Mouse (Mus musculus) neural tube, embryonic 11.5 days (tissue): ENCODE data around the gene Olfr824. TPM values are rescaled to one million over a fixed set of nuclear protein-coding genes. Genes with fewer than 3 reads are reported as not detected.
"Not testable (repeated sequence)": the region's sequence is repeated elsewhere in the genome, so short reads cannot be mapped to it uniquely, and the experiment has no call there.

Source experiments
- ATAC-seq: fragments of 200-750 bp; cut with Nextera tagmentation; 2 replicates; pipeline ENCODE4 v1.8.0; 2017; ENCODE audit warnings: moderate number of reproducible peaks, mild to moderate bottlenecking, moderate TSS enrichment, moderate library complexity; ENCODE audit not compliant: insufficient read depth, low FRiP score, low TSS enrichment
- DNase-seq: peaks from one replicate; pipeline ENCODE4 v3.0.0-alpha.2; 2015; ENCODE audit warnings: low spot score
- H3K27ac ChIP-seq: fragments of 300-500 bp; sonication (generic); 2 replicates; pipeline ENCODE4 v1.5.1; 2014; ENCODE audit warnings: low read depth, mild to moderate bottlenecking, low read length
- H3K27me3 ChIP-seq: fragments of 300-500 bp; sonication (generic); 2 replicates; pipeline ENCODE4 v1.6.1; 2014; ENCODE audit warnings: mild to moderate bottlenecking, low read length, mixed read lengths; ENCODE audit not compliant: control insufficient read depth, insufficient read depth
- H3K36me3 ChIP-seq: fragments of 300-500 bp; sonication (generic); 2 replicates; pipeline ENCODE4 v1.6.1; 2014; ENCODE audit warnings: mild to moderate bottlenecking, low read length, moderate library complexity, mixed read lengths; ENCODE audit not compliant: control insufficient read depth, insufficient read depth
- H3K4me1 ChIP-seq: fragments of 300-500 bp; sonication (generic); 2 replicates; pipeline ENCODE4 v1.6.1; 2014; ENCODE audit warnings: low read length, mixed read lengths; ENCODE audit not compliant: control insufficient read depth, insufficient read depth
- H3K4me2 ChIP-seq: fragments of 300-500 bp; sonication (generic); 2 replicates; pipeline ENCODE4 v1.6.1; 2014; ENCODE audit warnings: low read depth, mild to moderate bottlenecking, moderate library complexity
- H3K4me3 ChIP-seq: fragments of 300-500 bp; sonication (generic); 2 replicates; pipeline ENCODE4 v1.5.1; 2014; ENCODE audit warnings: low read depth, low read length
- H3K9ac ChIP-seq: fragments of 300-500 bp; sonication (generic); 2 replicates; pipeline ENCODE4 v1.6.1; 2014; ENCODE audit warnings: mild to moderate bottlenecking, low read length
- H3K9me3 ChIP-seq: fragments of 300-500 bp; sonication (generic); 2 replicates; pipeline ENCODE4 v1.6.1; 2016; ENCODE audit warnings: low read length; ENCODE audit not compliant: control insufficient read depth
- WGBS: fragments of 180-500 bp; shearing (Covaris S2); extraction: QIAGEN DNeasy Blood & Tissue Kit; methylation state at CpG from one replicate; pipeline ENCODE4 v1.1.7; 2014; 5-methylcytosine and 5-hydroxymethylcytosine counted together
- polyA plus RNA-seq: library from polyadenylated mRNA; unstranded; fragments of >200 nt; fragmentation: Nextera tagmentation; extraction: Ambion mirVana; gene quantifications from 2 replicates; pipeline ENCODE4 v1.2.1, GENCODE M21; 2014

Olfr824 gene
- not detected in 2 replicates for polyA plus RNA-seq

DNA sequence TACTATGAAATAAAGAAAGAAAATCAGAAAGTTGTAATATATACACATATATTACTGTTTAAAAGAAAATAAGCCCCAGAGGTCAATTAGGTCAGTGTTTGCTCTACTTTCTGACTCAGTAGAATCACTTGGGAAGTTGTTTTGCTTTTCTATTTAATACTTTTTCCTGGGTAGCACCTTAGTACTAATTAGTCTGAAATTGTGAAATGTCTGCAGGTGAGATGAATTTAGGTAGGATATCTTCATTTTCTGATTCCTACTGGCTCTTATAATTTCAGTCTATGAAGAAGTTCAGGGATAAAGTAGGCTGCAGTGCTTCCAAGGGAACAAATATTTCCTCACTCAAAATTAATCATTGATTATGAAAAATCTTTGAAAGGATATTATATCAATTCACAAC lies at the start of gene Olfr824:
Gene Olfr824, minus strand, starts transcription at position 101 of the 400 bp plus-strand sequence.
- H3K4me2 ChIP-seq, H3K27ac ChIP-seq, H3K9me3 ChIP-seq, H3K4me1 ChIP-seq, H3K9ac ChIP-seq, DNase-seq, H3K27me3 ChIP-seq, H3K36me3 ChIP-seq, H3K4me3 ChIP-seq, ATAC-seq: not testable (repeated sequence)

DNA sequence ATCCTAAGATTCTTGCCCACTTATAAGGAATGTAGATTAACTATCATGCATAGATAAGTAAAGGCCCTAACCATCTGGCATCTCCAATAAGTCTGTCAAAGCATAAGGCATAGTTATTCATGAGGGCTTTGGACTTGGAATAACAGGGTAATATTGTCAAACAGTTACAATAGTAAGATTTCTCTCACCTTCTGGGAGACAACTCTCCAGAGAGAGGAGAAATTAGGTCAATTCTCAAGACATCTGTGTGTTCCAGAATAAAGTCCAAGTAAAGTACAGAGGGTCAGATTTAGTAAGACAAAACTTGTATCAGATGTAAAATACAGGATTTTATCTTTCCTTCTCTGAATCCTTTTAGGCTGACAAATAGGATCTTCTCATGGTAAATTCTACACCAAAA lies 36.9 kb upstream of the Olfr824 start, which contains the start of gene Olfr825:
Gene Olfr825, minus strand, starts transcription at position 101 of the 400 bp plus-strand sequence.
- H3K9me3 ChIP-seq = no peaks in the 10 kb centered on the region
- H3K27me3 ChIP-seq = no peaks in the 10 kb centered on the region
- ATAC-seq = no peak

DNA sequence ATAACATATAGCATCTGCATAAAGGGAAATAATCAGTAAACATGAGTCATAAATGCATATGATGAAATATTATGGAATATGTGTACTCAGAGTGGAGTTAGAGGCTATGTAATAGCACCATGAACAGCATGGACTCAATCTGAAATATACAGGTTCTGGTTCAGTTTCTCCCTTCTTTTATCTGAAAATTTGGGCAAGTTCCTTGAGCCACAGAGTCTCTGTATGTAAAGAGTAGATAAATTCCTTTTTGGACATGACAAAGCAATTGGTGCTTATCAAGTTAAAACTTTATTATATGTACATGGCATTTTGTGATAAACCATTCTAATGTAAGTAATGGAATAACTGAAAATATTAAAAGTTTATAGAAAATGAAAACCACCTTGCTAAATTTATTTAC lies 35.4 kb upstream of the Olfr824 start:
- Histone ChIP-seq H3K36me3 (no peaks in the 10 kb centered on the region), H3K27me3 (no peaks in the 10 kb centered on the region), H3K4me3 (no peak overlapping the region), H3K9me3 (no peaks in the 10 kb centered on the region), H3K27ac (no peak overlapping the region), H3K4me1 (no peaks in the 10 kb centered on the region), H3K4me2 (no peak overlapping the region), H3K9ac (no peak overlapping the region)
- DNase-seq = no peak
- no peak for ATAC-seq

More for the DNA sequence above, 36.9 kb upstream of the Olfr824 start, which contains the start of gene Olfr825:
- no peaks in the 10 kb centered on the region for H3K36me3 ChIP-seq
- H3K27ac ChIP-seq = no peak within 1 kb of the TSS
- H3K9ac ChIP-seq = no peak within 1 kb of the TSS
- H3K4me1 ChIP-seq = no peaks in the 10 kb centered on the region
- H3K4me2 ChIP-seq = no peak within 1 kb of the TSS
- H3K4me3 ChIP-seq = no peak within 1 kb of the TSS
- no peak for DNase-seq

DNA sequence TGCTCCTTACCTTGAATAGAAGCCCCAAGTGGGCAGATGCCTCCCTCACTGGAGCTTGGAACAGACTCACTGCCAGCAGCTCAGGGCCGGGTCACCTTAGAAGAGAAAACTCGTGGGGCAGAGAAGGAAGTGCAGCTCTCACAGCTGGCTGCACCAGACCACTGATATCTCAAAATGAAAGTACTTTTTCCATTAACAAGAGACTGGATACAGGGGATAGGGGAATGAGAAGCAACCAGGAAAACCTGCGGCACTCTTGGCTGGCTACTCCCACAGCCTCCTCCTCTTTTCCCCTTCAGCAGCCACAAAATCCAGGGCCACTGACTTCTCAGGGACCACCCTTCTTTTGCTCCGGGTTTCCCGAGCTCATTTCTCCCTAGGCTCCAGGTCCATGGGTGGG lies 14.3 kb upstream of the Olfr824 start:
- DNase-seq (no peak), ATAC-seq (no peak)
- Histone ChIP-seq H3K9me3 (no peaks in the 10 kb centered on the region), H3K27me3 (no peaks in the 10 kb centered on the region), H3K4me3 (no peak overlapping the region), H3K36me3 (no peaks in the 10 kb centered on the region), H3K4me1 (no peaks in the 10 kb centered on the region), H3K4me2 (no peak overlapping the region), H3K9ac (no peak overlapping the region), H3K27ac (no peak overlapping the region)
- WGBS = 80% methylated on average over 5 of the region's 5 CpGs

DNA sequence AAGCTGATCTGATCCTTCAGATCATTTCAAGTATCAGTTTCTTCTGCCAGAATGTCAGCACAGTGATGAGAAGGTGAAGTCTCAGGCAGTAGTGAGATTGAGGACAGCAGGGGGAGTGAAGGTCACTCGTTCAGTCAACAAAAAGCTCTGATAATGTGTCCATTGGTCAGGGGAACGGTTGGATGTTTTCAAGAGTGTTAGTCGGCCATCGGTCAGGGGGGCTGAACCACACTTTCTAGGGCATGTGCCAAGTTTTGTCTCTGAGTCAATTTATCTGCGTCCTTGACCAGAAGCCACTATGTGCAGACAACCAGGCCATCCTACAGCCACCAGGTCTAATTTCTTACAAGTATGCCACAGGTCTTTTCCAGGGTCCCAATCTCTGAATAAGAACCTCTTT lies 12.7 kb upstream of the Olfr824 start:
- ATAC-seq, H3K9ac ChIP-seq: not testable (repeated sequence)
- 94% methylated on average over 5 of the region's 5 CpGs for WGBS

DNA sequence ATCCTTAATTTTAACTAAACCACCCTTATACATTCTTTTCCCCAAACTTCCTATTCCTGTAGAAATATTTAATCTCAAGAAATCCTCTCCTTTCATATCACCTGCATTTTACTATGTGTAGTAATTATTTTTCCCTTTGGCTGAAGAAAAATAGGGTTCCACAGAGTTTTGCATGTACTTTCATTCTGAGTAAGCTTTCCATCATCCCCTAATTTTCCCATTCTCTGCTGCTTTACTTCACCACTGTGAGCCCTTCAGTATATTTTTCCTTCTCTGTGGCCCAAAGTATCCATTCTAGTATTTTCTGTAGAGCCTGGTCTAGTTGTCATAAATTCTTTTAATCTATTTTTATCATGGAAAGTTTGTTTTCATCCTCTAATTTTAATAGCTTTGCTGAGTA lies 5.0 kb upstream of the Olfr824 start:
- no peaks in the 10 kb centered on the region for H3K9me3 ChIP-seq
- no peaks in the 10 kb centered on the region for H3K36me3 ChIP-seq
- no peaks in the 10 kb centered on the region for H3K27me3 ChIP-seq
- no peak overlapping the region for H3K4me2 ChIP-seq
- no peak for DNase-seq
- ATAC-seq = no peak
- no peak overlapping the region for H3K9ac ChIP-seq
- no peaks in the 10 kb centered on the region for H3K4me1 ChIP-seq
- H3K27ac ChIP-seq = no peak overlapping the region
- no peak overlapping the region for H3K4me3 ChIP-seq

More for the DNA sequence above, 12.7 kb upstream of the Olfr824 start:
- not testable (repeated sequence) for H3K27me3 ChIP-seq, H3K27ac ChIP-seq, H3K9me3 ChIP-seq, H3K4me3 ChIP-seq, DNase-seq, H3K4me1 ChIP-seq, H3K4me2 ChIP-seq, H3K36me3 ChIP-seq

DNA sequence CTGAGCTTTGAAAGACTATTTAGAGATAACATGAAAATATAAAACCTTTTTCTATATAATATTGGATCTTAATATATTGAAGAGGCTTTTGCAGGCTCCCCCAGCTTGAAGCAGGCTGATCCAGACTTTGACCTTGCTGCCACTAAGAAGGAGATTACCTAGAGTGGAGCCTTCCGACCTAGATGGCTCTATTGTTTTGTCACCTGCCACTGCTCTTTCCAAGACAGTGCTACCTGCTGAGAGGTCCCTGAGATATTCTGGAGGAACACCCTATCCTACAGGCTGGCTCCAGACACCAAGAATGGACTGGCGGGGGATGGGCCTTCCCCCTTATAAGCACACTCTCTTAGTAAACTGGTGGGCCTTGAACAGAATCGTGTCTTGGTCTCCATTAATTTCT lies 13.8 kb downstream of the Olfr824 start:
- not testable (repeated sequence) for H3K36me3 ChIP-seq, H3K27ac ChIP-seq, H3K9me3 ChIP-seq, H3K4me2 ChIP-seq, ATAC-seq, H3K9ac ChIP-seq, H3K4me1 ChIP-seq, H3K27me3 ChIP-seq, DNase-seq, H3K4me3 ChIP-seq
- WGBS = 72% methylated on average over 3 of the region's 3 CpGs

DNA sequence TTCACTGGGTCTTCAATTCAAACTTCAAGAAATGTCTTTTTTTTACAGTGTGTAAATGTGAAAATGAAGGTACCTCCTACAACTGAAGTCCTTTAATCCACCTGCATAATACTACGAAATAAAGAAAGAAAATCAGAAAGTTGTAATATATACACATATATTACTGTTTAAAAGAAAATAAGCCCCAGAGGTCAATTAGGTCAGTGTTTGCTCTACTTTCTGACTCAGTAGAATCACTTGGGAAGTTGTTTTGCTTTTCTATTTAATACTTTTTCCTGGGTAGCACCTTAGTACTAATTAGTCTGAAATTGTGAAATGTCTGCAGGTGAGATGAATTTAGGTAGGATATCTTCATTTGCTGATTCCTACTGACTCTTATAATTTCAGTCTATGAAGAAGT lies 14.5 kb downstream of the Olfr824 start, which contains the start of gene Olfr823:
Gene Olfr823, minus strand, starts transcription at position 101 of the 400 bp plus-strand sequence.
- not testable (repeated sequence) for ATAC-seq, H3K36me3 ChIP-seq, H3K27me3 ChIP-seq, H3K27ac ChIP-seq, H3K4me2 ChIP-seq, H3K9me3 ChIP-seq, H3K4me1 ChIP-seq, DNase-seq, H3K4me3 ChIP-seq, H3K9ac ChIP-seq
- WGBS = 91% methylated on average over 1 of the region's 1 CpGs

DNA sequence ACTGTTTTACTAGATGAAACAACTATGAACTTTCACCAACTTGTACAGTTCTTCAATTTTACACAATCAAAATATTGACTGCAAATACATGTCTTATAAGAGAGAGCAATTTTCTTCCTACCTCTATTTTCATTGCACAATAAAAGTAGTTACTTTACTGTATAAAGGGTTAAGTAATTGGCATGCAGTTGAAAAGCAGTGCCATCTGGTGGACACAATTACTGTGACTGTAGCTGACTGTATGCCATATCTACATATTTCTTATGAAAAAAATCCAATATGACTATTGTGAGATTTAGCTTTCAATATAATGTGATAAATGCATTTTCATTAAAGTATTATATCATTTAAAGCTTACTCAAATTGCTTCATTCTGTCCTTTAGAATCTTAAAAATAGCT lies 33.7 kb downstream of the Olfr824 start:
- no peak for ATAC-seq
- no peak overlapping the region for H3K4me2 ChIP-seq
- no peak overlapping the region for H3K4me3 ChIP-seq
- H3K27me3 ChIP-seq = no peaks in the 10 kb centered on the region
- H3K36me3 ChIP-seq = no peaks in the 10 kb centered on the region
- H3K4me1 ChIP-seq = no peaks in the 10 kb centered on the region
- H3K9me3 ChIP-seq = no peaks in the 10 kb centered on the region
- H3K9ac ChIP-seq = no peak overlapping the region
- DNase-seq = no peak
- H3K27ac ChIP-seq = no peak overlapping the region
